Mouse (Mus musculus) bone marrow macrophage, adult 2 months (primary cell): ENCODE measurements around the gene Smyd5. TPM values are rescaled to one million over a fixed set of nuclear protein-coding genes. Genes with fewer than 3 reads are reported as not detected.

Experiments used
- H3K27ac ChIP-seq: 2 replicates; pipeline ENCODE4 v1.5.1; 2012; ENCODE audit warnings: low read depth, low read length; ENCODE audit not compliant: insufficient read depth
- H3K4me1 ChIP-seq: 2 replicates; pipeline ENCODE4 v1.6.1; 2012; ENCODE audit warnings: low read length; ENCODE audit not compliant: control insufficient read depth, insufficient read depth
- H3K4me3 ChIP-seq: 2 replicates; pipeline ENCODE4 v1.5.1; 2012; ENCODE audit warnings: mild to moderate bottlenecking, low read length, moderate library complexity; ENCODE audit not compliant: insufficient read depth
- CTCF ChIP-seq: IDR thresholded peaks from 2 replicates; pipeline ENCODE4 v1.5.1; 2012; ENCODE audit warnings: low read depth, mild to moderate bottlenecking, low read length, moderate library complexity
- POLR2A ChIP-seq: IDR thresholded peaks from 2 replicates; pipeline ENCODE4 v1.6.1; 2012; ENCODE audit warnings: mild to moderate bottlenecking, low read depth, low read length, borderline replicate concordance
- polyA plus RNA-seq: library from polyadenylated mRNA; stranded (reverse); fragments of >200 nt; gene quantifications from 2 replicates; pipeline ENCODE4 v1.2.4, GENCODE M21; 2012; ENCODE audit not compliant: missing spikeins, insufficient read depth, insufficient read length

Smyd5 gene
- polyA plus RNA-seq, 1 experiment: 7.4 TPM

DNA sequence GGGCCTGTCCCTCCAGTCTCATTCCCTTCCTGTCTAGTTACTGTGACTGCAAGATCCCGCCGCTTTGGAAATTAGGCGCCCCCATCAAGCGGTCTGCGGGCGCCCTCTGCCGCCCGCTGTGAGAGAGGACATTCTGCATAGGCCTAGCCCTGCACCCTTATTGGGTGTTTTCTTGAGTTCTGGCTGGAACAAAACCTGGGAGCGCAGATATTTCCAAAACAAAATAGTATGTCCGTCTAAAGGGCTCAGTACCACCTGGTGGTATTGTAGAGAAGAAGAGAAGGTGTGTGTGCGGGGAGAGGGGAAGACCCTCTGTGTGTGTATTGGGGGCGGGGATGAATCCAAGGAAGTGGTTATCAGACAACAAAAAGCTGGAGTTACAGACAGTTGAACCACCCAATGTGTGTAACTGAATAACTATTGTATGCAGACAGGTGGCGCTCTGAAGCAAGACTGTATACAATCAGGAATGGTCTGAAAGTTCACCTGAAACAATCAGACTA lies 21.0 kb upstream of the Smyd5 start:
- Histone ChIP-seq H3K27ac (no peak overlapping the region), H3K4me1 (no peaks in the 10 kb centered on the region), H3K4me3 (no peak overlapping the region)
- no peak for TF ChIP-seq POLR2A
- peak; percentile 97 for TF ChIP-seq CTCF

GRCm38 (mm10) chr6:85415829-85416228 lies 16.0 kb upstream of the Smyd5 start:
- TF ChIP-seq POLR2A (no peak), CTCF (no peak)
- no peaks in the 10 kb centered on the region for H3K4me1 ChIP-seq
- no peak overlapping the region for H3K27ac ChIP-seq
- H3K4me3 ChIP-seq: no peak overlapping the region

GRCm38 (mm10) chr6:85419150-85419549 lies 12.6 kb upstream of the Smyd5 start:
- TF ChIP-seq POLR2A (no peak), CTCF (no peak)
- no peak overlapping the region for H3K27ac ChIP-seq

DNA sequence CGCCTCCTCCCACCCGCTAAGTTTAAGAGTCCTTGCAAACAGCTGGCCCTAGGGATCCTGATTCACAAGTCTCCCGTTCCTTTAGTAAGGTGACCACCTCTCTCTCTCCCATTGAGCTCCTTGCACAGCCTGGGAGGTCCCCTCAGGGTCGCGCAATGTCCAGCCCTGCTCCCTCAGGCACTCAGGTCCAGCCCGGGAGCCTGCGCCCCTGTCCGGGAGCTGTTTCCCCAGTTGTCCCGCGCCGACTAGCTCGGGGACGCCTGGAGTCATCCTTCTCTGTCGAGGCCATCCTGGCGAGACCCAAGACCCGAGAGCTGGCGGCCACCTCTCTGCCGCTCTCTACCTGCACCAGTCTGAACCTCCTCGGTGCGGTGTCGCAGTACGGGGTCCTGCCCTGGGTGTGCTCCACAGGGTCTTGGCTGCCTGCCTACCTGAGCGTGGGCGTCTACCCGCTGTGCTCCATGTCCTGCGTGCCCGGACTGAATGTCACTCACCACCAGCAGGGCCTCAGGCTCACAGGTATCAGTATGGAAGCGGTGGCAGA lies 7.9 kb upstream of the Smyd5 start, which contains the start of gene Noto:
Gene Noto, plus strand, starts transcription at position 51 of the 544 bp plus-strand sequence.
- no peak within 1 kb of the TSS for H3K27ac ChIP-seq
- TF ChIP-seq CTCF: no peak
- no peak for TF ChIP-seq POLR2A
- H3K4me1 ChIP-seq: peaks cover 2% of the 10 kb centered on the region; the same call in 1 of the 2 replicates
- H3K4me3 ChIP-seq: no peak within 1 kb of the TSS

More at GRCm38 (mm10) chr6:85419150-85419549, 12.6 kb upstream of the Smyd5 start:
- Histone ChIP-seq H3K4me3 (no peak overlapping the region), H3K4me1 (no peaks in the 10 kb centered on the region)

- Histone ChIP-seq H3K27ac (peak overlapping the region; percentile 18; the same call in 1 of the 2 replicates), H3K4me1 (peaks cover 44% of the 10 kb centered on the region), H3K4me3 (peak overlapping the region; percentile 77)
- no peak for TF ChIP-seq CTCF
- TF ChIP-seq POLR2A: no peak
These were observed 431 bp upstream of the Smyd5 start for GRCm38 (mm10) chr6:85431274-85431841.

GRCm38 (mm10) chr6:85433865-85434264 lies 2.1 kb downstream of the Smyd5 start:
- Histone ChIP-seq H3K27ac (peak overlapping the region; percentile 56), H3K4me3 (peak overlapping the region; percentile 77), H3K4me1 (peaks cover 50% of the 10 kb centered on the region)
- TF ChIP-seq CTCF (no peak), POLR2A (no peak)

DNA sequence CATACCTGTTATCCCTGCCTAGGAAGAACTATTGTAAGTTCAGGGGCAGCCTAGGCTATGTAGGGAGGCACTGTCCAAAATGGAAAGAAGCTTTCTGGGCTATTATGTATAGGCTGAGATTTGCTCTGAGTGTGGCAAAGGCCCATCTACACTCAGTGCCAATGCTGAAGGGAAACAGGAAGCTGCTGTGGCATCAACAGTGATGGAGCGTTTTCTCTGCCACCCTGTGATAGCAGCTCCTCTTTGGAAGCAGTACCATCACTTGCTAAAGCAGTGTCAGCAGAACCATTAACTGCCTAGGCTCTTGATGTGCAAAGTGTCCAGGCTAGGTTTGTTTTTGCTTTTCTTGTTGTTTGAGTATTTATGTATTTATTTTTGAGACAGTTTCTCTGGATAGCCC lies 4.4 kb downstream of the Smyd5 start:
- Histone ChIP-seq H3K4me3 (no peak overlapping the region), H3K4me1 (peaks cover 41% of the 10 kb centered on the region), H3K27ac (peak overlapping the region; percentile 21; the same call in 1 of the 2 replicates)
- no peak for TF ChIP-seq POLR2A
- TF ChIP-seq CTCF: no peak

- no peak overlapping the region for H3K27ac ChIP-seq
- no peak overlapping the region for H3K4me3 ChIP-seq
- TF ChIP-seq CTCF (no peak), POLR2A (no peak)
- peaks cover 37% of the 10 kb centered on the region for H3K4me1 ChIP-seq
These were observed 4.8 kb downstream of the Smyd5 start for GRCm38 (mm10) chr6:85436631-85437030.

DNA sequence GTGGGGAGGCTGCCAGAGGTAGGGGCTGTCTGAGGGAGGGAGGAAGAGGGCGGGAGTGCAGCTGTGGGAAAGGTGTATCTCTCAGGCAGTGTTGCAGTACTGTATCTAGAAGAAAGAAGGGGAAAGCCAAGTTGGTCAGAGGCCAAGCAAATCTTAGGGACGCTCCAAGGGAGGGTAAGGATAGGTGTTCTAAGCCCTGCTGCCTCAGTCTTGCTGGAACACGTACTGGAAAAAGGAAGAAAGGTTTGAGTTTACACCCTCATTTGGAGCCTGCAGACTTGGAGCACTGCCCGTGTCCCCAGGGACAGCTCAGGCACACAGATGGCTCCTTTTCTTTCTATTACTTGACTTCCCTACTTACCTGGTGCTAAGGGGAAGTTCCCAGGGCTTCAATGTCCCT lies 9.4 kb downstream of the Smyd5 start:
- H3K4me1 ChIP-seq: peaks cover 10% of the 10 kb centered on the region
- TF ChIP-seq CTCF: no peak
- H3K27ac ChIP-seq: no peak overlapping the region
- no peak overlapping the region for H3K4me3 ChIP-seq

DNA sequence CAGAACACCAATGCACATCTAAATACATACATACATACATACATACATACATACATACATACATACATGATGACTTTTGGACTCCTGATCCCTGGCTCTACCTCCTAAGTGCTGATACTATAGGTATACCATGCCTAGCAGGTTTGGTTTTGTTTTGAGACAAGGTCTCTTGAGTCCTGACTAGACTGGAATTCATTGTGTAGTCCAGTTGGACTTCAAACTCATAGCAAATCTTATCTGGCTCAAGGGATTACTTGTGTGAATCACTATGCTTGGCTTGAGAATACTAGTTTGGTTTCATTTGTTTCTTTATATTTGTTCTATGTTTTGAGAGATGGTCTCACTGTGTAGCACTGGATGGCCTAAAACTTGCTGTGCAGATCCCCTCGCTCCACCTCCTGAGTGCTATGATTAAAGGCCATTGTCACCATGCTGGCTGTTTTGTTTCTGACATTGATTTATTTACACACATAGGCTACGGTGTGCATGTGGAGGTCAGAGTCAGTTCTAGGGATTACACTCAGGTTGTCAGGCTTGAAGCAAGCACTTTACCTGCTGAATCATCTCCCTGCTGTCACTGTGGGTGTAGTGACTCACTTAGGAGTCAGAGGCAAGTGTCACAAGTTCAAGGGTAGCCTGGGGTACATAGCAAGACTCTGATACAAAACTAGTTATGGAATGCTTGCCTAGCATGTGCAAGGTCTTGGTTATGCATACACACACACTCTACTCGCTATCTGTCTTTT lies 11.9 kb downstream of the Smyd5 start:
- TF ChIP-seq CTCF (no peak), POLR2A (no peak)
- Histone ChIP-seq H3K27ac (no peak overlapping the region), H3K4me3 (no peak overlapping the region), H3K4me1 (no peaks in the 10 kb centered on the region)
